Mouse (Mus musculus) embryonic fibroblast, embryonic 13.5 days (primary cell): Measurements from ENCODE around the gene Tmem204.

ENCODE experiments used
- CTCF ChIP-seq: IDR thresholded peaks from 2 replicates; pipeline ENCODE4 v1.5.1; 2011; ENCODE audit warnings: mild to moderate bottlenecking, control low read depth, low read length, moderate library complexity, borderline replicate concordance; ENCODE audit not compliant: insufficient read depth
- POLR2A ChIP-seq: IDR thresholded peaks from 2 replicates; pipeline ENCODE4 v1.6.1; 2011; ENCODE audit warnings: low read depth, mild to moderate bottlenecking, control low read depth, low read length, moderate library complexity

DNA sequence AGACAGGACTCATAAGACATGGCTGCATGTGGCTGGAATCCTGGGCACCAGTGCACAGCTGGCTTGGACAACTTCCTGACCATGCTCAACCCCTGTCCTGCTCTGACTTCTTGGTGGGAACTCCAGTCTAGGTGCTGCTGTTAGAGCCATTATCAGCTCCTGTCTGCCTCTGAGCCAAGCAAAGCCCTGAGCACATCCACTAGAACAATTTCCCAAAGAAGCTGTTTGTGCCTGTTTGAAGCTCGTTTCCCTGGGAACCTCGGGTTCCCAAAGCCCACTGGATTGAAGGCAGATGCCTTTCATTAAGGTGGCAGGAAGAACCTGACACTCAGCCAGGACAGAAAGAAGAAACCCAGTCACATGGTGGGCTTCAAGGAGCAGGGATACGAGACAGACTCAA, 37.0 kb upstream of the Tmem204 start, which contains the start of gene Ptx4:
- TF ChIP-seq CTCF (no peak), POLR2A (no peak)
